Mouse (Mus musculus): Measurements from ENCODE around the gene Gm49387.
A peak's percentile ranks its signal among the peaks of the same experiment; 100 is the strongest.

The Gm49387 gene

DNA sequence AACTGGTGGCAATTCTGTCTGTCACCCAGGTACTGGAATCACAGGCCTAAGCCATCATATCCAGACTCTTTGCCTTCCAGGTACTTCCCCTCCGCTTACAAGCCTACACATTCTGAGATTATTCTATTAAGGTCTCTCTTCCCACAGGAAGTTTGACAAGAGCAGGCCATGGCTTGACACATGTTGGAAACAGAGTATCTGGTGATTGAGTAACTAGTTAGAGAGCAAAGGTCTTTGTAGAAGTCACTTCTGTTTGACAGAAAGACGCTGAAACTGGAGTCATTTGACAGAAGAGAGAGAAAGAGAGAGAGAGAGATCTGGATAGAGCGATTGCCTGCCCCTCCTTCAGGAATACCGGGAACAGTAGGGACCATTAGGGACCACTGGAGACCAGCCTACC is 109.8 kb downstream of the Gm49387 start:
- no peak for DNase-seq (ENCODE audit: inconsistent ontology term)

DNA sequence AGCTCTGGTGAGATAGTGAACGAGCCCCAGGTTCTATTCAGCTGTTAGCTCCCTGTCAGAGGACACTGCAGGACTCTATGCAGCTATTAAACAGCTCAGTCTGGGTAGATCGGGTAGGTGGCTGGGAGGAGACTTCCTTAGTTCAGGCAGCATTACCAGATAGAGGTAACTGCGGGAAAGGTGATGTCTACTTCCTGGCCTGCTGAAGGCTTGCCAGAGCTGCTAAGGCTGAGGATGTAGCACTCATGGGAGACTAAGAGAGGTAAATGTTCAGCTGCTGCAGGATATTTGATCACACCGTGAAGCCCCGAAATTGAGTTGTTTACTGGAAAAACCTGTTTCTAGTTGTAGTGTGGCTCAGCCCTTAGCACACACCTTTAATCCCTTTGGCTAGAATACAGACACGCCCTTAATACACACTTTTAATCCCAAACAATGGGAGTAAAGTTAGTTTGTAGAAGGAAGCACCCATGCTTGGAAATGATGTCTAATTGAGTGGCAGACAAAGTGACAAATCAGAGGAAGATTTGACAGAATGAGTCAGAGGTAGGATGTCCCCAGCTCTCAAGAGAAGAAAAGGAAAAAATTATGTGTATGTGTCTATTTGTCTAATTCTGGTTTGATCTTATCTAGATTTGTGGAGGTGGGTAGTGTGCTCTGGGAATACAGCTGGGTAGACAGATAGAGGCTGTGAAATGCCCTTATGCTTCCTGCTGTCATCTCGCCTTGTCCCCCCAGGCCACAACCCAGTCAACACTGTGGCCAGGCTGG is 115.5 kb downstream of the Gm49387 start:
- DNase-seq (ENCODE audit: inconsistent ontology term) = no peak

DNA sequence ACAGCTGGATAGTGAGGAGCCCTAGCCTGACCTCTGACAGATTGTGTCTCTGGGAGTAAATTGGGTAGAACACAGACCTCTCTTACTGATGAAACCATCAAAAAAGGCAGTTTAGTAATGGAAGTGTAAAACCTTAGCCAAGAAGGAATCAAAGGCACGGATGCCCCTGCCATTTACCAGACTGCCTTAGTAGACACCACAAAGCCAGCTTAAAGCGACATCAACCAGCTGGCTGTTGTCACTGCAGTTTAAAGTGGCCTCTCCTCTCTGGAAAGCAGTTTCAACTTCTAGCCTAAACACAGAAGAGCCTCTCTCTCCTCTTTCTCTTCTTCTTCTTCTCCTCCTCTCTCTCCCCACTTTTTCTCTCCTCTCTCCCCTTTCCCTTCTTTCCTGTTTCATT is 119.4 kb downstream of the Gm49387 start:
- no peak for DNase-seq (ENCODE audit: inconsistent ontology term)

DNA sequence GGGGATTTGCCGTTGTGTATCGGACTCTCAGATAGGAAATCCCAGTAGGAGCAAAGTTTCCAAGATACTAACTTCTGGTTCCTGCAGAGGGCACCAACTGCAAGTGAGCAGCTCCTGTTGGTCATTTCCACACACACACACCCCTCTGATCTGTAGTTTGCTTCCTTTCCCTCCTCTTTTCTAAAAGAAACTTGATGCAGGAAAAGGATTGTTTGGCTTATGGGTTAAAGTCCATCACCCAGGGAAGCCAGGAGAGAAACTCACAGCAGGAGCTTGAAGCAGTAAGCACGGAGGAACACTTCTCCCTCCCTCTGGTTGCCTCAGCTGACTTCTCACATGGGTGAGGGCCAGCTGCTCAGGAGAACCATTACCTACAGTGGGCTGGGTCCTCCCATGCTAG is 121.5 kb downstream of the Gm49387 start:
- DNase-seq (ENCODE audit: inconsistent ontology term) = no peak

DNA sequence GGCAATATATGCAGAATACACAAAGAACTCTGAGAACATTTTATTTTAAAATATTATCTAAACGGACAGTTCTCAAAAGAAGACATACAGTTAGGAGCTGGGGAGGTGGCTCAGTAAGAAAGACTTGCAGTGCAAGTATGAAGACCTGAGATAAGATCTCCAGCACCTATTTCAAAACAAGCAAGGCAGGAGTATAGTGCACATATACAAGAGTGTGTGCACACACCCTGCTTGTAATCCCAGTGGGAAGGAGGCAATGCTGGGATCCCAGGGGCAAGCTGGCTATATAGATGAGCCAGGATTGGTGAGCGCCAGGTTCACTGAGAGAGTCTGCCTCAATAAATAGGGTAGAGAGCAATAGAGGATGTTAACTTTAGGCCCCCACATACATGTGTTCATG is 124.8 kb downstream of the Gm49387 start:
- no peak for DNase-seq (ENCODE audit: inconsistent ontology term)

DNA sequence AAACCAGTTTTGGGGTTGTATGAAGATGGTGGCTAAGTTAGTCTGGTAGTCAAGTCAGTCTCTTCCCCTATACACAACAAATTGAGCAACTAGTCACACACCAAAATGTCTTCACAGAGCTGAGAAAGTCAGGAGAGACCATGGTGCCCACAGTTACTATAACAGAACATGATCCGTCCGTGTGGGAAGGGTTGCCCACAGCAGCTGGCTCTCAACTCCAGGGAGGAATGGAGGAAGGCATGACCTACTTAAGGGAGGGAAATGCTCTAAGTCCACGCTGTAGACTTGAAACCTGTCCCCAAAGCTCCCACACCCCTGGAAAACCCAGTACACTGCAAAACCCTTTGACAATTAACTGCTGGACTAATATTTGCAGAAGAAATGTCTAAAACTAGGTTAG is 130.4 kb downstream of the Gm49387 start:
- DNase-seq (ENCODE audit: inconsistent ontology term) = no peak

DNA sequence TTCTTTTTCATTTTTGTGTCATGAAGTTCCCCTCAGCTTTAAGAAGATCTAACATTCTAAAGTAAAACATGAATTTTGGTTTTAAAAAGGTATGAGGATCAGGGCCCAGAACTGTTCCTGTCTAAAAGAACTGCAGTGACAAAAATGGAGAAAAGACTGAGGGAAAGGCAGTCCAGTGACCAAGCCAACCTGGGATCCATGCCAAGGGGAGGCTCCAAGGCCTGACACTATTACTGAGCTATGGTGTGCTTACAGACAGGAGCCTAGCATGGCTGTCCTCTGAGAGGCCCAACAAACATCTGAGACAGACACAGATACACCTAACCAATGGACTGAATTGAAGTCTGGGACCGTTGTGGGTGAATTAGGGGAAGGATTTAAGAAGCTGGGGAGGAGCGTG is 130.8 kb downstream of the Gm49387 start:
- peak; percentile 70 for DNase-seq (ENCODE audit: inconsistent ontology term)

DNA sequence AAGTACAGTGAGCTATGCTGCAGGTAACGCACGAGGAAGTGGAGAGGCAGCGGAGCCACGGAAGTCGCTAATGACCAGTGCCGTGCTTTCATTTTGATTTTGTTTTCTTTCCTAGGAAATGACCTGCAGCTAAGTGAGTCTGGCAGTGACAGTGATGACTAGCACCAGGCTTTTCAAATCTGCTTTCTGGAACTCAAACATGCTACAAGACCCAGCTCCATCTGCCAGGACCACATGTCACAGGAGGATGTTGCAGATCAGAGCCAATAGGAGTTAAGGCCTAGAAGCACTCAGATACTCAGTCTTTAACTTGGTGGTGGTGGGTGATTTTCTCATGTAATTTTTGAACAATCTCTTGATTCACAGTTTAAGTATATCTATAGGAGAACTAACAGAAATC is 134.2 kb downstream of the Gm49387 start:
- no peak for DNase-seq (ENCODE audit: inconsistent ontology term)

DNA sequence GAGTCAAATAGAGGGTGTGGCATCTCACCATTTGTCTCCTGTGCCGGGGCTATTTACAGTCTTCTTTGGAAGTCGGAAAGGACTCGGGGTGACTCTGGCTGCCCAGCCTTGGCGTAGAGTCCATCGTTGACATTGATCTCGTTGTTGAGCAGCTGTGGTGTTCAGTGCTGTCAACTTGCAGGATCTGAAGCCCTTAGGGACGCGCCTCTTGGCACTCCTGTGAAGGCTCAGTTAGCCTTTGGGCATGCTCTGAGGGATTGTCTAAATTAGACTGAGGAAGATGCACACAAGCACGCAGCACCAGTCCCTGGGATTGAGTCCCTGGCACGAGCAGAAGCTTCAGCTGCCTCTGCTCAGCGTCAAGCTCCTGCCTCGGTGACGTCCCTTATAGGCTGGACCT is 137.3 kb downstream of the Gm49387 start:
- no peak for DNase-seq (ENCODE audit: inconsistent ontology term)
